Mouse (Mus musculus): Measurements from ENCODE around the gene Zfp853.
A peak's percentile ranks its signal among the peaks of the same experiment; 100 is the strongest.

The Zfp853 gene

GRCm38 (mm10) chr5:143292879-143293278, 544 bp downstream of the Zfp853 start:
- no peak for DNase-seq (ENCODE audit: low spot score in 2 of 2)

GRCm38 (mm10) chr5:143289299-143289698, 4.1 kb downstream of the Zfp853 start:
- DNase-seq (ENCODE audit: low spot score in 2 of 2) = no peak

GRCm38 (mm10) chr5:143288378-143288911, 5.0 kb downstream of the Zfp853 start:
- no peak for DNase-seq (ENCODE audit: low spot score in 2 of 2)

GRCm38 (mm10) chr5:143287774-143288328, 5.6 kb downstream of the Zfp853 start:
- no peak for DNase-seq (ENCODE audit: low spot score in 2 of 2)

GRCm38 (mm10) chr5:143284762-143285161, 8.7 kb downstream of the Zfp853 start:
- no peak for DNase-seq (ENCODE audit: low spot score in 2 of 2)

- DNase-seq (ENCODE audit: low spot score in 2 of 2) = no peak
Measured at GRCm38 (mm10) chr5:143279247-143279646, 14.2 kb downstream of the Zfp853 start.

- no peak for DNase-seq (ENCODE audit: low spot score in 2 of 2)
Measured at GRCm38 (mm10) chr5:143275761-143276160, 17.7 kb downstream of the Zfp853 start.

GRCm38 (mm10) chr5:143272540-143273330, 20.7 kb downstream of the Zfp853 start:
- no peak for DNase-seq (ENCODE audit: low spot score in 2 of 2)

- no peak for DNase-seq (ENCODE audit: low spot score in 2 of 2)
Measured at GRCm38 (mm10) chr5:143272108-143272507, 21.3 kb downstream of the Zfp853 start.

GRCm38 (mm10) chr5:143271642-143272041, 21.8 kb downstream of the Zfp853 start:
- no peak for DNase-seq (ENCODE audit: low spot score in 2 of 2)

- DNase-seq (ENCODE audit: low spot score in 2 of 2) = no peak
Measured at GRCm38 (mm10) chr5:143270151-143270519, 23.3 kb downstream of the Zfp853 start.

- DNase-seq (ENCODE audit: low spot score in 2 of 2) = peak; percentile 59 to 64
Measured at GRCm38 (mm10) chr5:143269363-143270150, 23.9 kb downstream of the Zfp853 start, which contains the start of gene Zfp316. TSS of gene Zfp316 (minus strand) at chr5:143270022.

- no peak for DNase-seq (ENCODE audit: low spot score in 2 of 2)
Measured at GRCm38 (mm10) chr5:143268985-143269362, 24.4 kb downstream of the Zfp853 start.

GRCm38 (mm10) chr5:143266794-143267193, 26.6 kb downstream of the Zfp853 start:
- no peak for DNase-seq (ENCODE audit: low spot score in 2 of 2)

- DNase-seq (ENCODE audit: low spot score in 2 of 2) = no peak
Measured at GRCm38 (mm10) chr5:143265409-143265808, 28.0 kb downstream of the Zfp853 start.

GRCm38 (mm10) chr5:143264689-143265088, 28.7 kb downstream of the Zfp853 start:
- DNase-seq (ENCODE audit: low spot score in 2 of 2) = no peak

- DNase-seq (ENCODE audit: low spot score in 2 of 2) = peak in 1 of 2 experiments; percentile 63
Measured at GRCm38 (mm10) chr5:143261636-143262035, 31.8 kb downstream of the Zfp853 start.

- DNase-seq (ENCODE audit: low spot score in 2 of 2) = no peak
Measured at GRCm38 (mm10) chr5:143255802-143256201, 37.6 kb downstream of the Zfp853 start.

GRCm38 (mm10) chr5:143255131-143255519, 38.3 kb downstream of the Zfp853 start:
- no peak for DNase-seq (ENCODE audit: low spot score in 2 of 2)

- DNase-seq (ENCODE audit: low spot score in 2 of 2) = no peak
Measured at GRCm38 (mm10) chr5:143254487-143255130, 38.8 kb downstream of the Zfp853 start.

GRCm38 (mm10) chr5:143253881-143254486, 39.4 kb downstream of the Zfp853 start:
- no peak for DNase-seq (ENCODE audit: low spot score in 2 of 2)

Measured in right cerebral cortex, postnatal 36 days (tissue).